Mouse (Mus musculus): ENCODE results near the gene Sh3gl1. TPM values are rescaled to one million over a fixed set of nuclear protein-coding genes. Genes with fewer than 3 reads are reported as not detected.
A peak's percentile ranks its signal among the peaks of the same experiment; 100 is the strongest.

Gene Sh3gl1
- polyA plus RNA-seq, 1 experiment from 2014 or later: 96.0 TPM

DNA sequence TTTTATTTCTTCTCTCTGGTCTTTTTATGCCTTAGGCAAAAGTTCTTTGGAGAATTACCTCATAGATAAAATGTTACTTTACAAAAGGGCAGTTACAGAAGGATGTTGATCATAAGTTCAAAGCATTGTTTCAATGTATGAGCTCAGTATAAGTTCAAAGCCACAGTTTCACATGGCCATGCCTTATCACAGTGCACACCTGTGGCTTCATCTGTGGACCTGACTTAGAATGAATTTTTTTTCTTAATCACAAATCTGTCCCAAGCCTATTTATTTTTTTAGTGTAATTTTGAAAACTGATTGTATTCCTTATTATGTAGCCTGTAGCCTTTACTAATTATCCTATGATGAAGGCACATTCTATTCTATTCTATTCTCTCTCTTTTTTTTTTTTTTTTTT, 18.5 kb upstream of the Sh3gl1 start:
- H3K9ac ChIP-seq (ENCODE audit: low read length): no peak overlapping the region
- peaks cover 52% of the 10 kb centered on the region for H3K36me3 ChIP-seq (ENCODE audit: control insufficient read depth, insufficient read depth, low read length)
- no peak overlapping the region for H3K27ac ChIP-seq (ENCODE audit: low read depth, low read length)
- no peak overlapping the region for H3K4me3 ChIP-seq (ENCODE audit: low read depth, low read length)
- H3K9me3 ChIP-seq (replicated peaks; ENCODE audit: control insufficient read depth, low read length): no peaks in the 10 kb centered on the region
- DNase-seq (ENCODE audit: low spot score) (no peak), ATAC-seq (no peak)
- H3K27me3 ChIP-seq (replicated peaks; ENCODE audit: control insufficient read depth, insufficient read depth, low read length): no peaks in the 10 kb centered on the region
- no peak overlapping the region for H3K4me2 ChIP-seq (ENCODE audit: low read length)
- no peaks in the 10 kb centered on the region for H3K4me1 ChIP-seq (ENCODE audit: control insufficient read depth, insufficient read depth, low read length)

DNA sequence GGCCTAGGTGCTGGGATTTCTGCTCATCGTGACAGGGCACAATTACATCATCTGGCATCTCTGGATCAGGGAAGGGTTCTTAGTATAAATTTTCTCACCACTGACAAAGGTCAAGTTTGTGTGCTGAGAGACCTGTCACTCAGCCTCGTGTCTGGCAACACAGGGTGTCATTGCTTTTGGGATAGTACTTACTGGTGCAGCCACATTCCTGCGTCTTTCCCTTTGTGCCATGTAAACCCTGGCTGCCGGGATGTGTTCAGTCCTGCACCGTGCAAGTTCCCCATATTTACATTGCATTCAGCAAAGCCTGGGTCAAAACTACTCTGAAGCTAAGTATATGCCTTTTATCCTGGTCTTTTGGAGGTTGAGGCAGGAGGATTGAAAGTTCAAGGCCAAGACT, 14.9 kb upstream of the Sh3gl1 start:
- ATAC-seq (no peak), DNase-seq (ENCODE audit: low spot score) (no peak)
- no peak overlapping the region for H3K27ac ChIP-seq (ENCODE audit: low read depth, low read length)
- H3K36me3 ChIP-seq (ENCODE audit: control insufficient read depth, insufficient read depth, low read length): peaks cover 52% of the 10 kb centered on the region
- H3K4me3 ChIP-seq (ENCODE audit: low read depth, low read length): no peak overlapping the region
- H3K4me1 ChIP-seq (ENCODE audit: control insufficient read depth, insufficient read depth, low read length): no peaks in the 10 kb centered on the region
- WGBS: 91% methylated on average over 5 of the region's 5 CpGs
- H3K9ac ChIP-seq (ENCODE audit: low read length): no peak overlapping the region
- no peaks in the 10 kb centered on the region for H3K27me3 ChIP-seq (replicated peaks; ENCODE audit: control insufficient read depth, insufficient read depth, low read length)
- H3K9me3 ChIP-seq (replicated peaks; ENCODE audit: control insufficient read depth, low read length): no peaks in the 10 kb centered on the region
- no peak overlapping the region for H3K4me2 ChIP-seq (ENCODE audit: low read length)

DNA sequence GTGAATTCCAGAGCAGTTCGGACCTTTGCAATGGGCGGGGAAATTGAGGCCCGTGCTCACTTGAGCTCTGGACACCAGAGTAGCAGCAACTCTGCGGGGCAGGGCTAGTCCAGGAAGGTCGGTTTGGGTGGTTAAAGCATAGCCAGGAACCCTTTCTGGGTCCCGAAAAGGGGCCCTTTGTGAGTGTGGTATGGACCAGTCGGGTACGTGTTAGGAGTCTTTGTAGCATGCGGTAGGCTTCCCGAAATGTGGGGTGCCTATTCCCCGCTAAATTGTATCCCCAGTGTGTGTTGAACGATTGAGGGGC, 4.4 kb upstream of the Sh3gl1 start:
- Histone ChIP-seq H3K27ac (ENCODE audit: low read depth, low read length) (0 out of 2 replicates have a peak overlapping the region, but pooled peaks have one; percentile 54), H3K27me3 (replicated peaks; ENCODE audit: control insufficient read depth, insufficient read depth, low read length) (no peaks in the 10 kb centered on the region), H3K36me3 (ENCODE audit: control insufficient read depth, insufficient read depth, low read length) (peaks cover 18% of the 10 kb centered on the region)

DNA sequence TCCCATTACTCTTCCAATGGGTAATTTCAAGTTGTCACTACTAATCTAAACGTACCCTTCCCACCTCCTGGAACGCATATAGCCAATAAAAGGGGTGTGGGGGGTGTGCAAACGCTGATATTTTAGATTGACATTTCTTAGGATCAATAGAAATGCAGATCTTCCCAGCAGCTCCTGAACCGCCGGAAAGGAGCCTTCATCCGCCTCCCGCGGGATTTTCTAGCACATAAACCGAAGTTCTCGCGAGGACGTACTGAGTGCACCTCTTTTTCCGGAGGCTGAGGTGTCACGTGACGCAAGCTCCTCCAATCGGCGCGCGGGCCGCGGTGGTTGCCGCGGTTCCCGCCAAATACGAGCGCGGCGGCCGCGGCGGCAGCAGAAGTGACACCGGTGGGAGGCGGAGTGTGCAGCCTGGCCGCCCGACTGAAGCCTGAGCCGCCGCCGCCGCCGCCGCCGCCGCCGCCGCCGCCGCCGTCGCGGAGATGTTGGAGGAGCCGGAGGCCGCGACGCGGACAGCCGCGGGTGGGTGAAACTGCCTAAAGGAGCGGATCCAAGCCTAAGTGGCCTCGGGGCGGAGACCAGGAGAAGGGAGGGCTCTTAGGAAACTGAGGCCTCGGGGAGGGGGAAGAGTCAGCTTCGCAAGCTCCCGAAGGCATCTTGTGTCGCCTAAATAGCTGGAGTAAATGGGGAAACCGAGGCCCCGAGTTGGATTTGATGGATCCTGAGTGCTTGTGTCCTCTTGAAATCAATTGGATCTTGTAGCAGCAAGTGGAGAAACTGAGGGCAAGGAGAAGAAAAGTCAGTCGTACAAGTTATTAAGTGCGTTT, 3.8 kb upstream of the Sh3gl1 start, which contains the start of gene Chaf1a:
Chaf1a (plus strand) TSS at position 410 of the 827 bp plus-strand sequence.
- Histone ChIP-seq H3K27ac (ENCODE audit: low read depth, low read length) (peak within 1 kb of the TSS; percentile 54), H3K4me1 (ENCODE audit: control insufficient read depth, insufficient read depth, low read length) (peaks cover 10% of the 10 kb centered on the region), H3K36me3 (ENCODE audit: control insufficient read depth, insufficient read depth, low read length) (peaks cover 13% of the 10 kb centered on the region), H3K4me3 (ENCODE audit: low read depth, low read length) (peak within 1 kb of the TSS; percentile 75), H3K9me3 (replicated peaks; ENCODE audit: control insufficient read depth, low read length) (no peaks in the 10 kb centered on the region), H3K27me3 (replicated peaks; ENCODE audit: control insufficient read depth, insufficient read depth, low read length) (no peaks in the 10 kb centered on the region), H3K9ac (ENCODE audit: low read length) (peak within 1 kb of the TSS; percentile 72), H3K4me2 (ENCODE audit: low read length) (peak within 1 kb of the TSS; percentile 88)
- WGBS: under 1% methylated on average over 66 of the region's 68 CpGs
- DNase-seq (ENCODE audit: low spot score) (peak; percentile 100), ATAC-seq (peak; percentile 87)

More for the DNA sequence above, 4.4 kb upstream of the Sh3gl1 start:
- DNase-seq (ENCODE audit: low spot score) (no peak), ATAC-seq (no peak)
- Histone ChIP-seq H3K9ac (ENCODE audit: low read length) (peak overlapping the region; percentile 72), H3K4me3 (ENCODE audit: low read depth, low read length) (peak overlapping the region; percentile 75), H3K4me1 (ENCODE audit: control insufficient read depth, insufficient read depth, low read length) (peaks cover 5% of the 10 kb centered on the region), H3K4me2 (ENCODE audit: low read length) (peak overlapping the region; percentile 88), H3K9me3 (replicated peaks; ENCODE audit: control insufficient read depth, low read length) (no peaks in the 10 kb centered on the region)
- under 1% methylated on average over 12 of the region's 12 CpGs for WGBS

DNA sequence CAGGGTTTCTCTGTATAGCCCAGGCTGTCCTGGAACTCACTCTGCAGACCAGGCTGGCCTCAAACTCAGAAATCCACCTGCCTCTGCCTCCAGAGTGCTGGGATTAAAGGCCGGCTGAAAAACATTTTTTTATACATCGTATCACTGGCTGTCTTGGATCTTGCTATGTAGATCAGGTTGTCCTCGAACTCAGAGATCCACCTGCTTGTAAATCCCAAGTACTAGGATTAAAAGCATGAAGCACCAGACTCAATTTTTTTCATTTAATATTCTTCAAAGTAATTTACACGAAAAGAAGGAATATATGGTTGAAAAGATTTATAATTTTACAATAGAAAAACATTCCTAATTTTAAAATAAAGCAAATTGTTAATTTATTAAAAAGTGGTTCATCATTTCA, 2.9 kb upstream of the Sh3gl1 start:
- H3K4me2 ChIP-seq (ENCODE audit: low read length): peak overlapping the region; percentile 54; the same call in 1 of the 2 replicates
- H3K9ac ChIP-seq (ENCODE audit: low read length): no peak overlapping the region
- H3K4me1 ChIP-seq (ENCODE audit: control insufficient read depth, insufficient read depth, low read length): peaks cover 13% of the 10 kb centered on the region
- 79% methylated on average over 4 of the region's 4 CpGs for WGBS
- H3K27ac ChIP-seq (ENCODE audit: low read depth, low read length): no peak overlapping the region
- no peaks in the 10 kb centered on the region for H3K9me3 ChIP-seq (replicated peaks; ENCODE audit: control insufficient read depth, low read length)
- DNase-seq (ENCODE audit: low spot score) (no peak), ATAC-seq (no peak)
- H3K36me3 ChIP-seq (ENCODE audit: control insufficient read depth, insufficient read depth, low read length): peaks cover 11% of the 10 kb centered on the region
- H3K27me3 ChIP-seq (replicated peaks; ENCODE audit: control insufficient read depth, insufficient read depth, low read length): no peaks in the 10 kb centered on the region
- peak overlapping the region; percentile 75; the same call in 1 of the 2 replicates for H3K4me3 ChIP-seq (ENCODE audit: low read depth, low read length)

DNA sequence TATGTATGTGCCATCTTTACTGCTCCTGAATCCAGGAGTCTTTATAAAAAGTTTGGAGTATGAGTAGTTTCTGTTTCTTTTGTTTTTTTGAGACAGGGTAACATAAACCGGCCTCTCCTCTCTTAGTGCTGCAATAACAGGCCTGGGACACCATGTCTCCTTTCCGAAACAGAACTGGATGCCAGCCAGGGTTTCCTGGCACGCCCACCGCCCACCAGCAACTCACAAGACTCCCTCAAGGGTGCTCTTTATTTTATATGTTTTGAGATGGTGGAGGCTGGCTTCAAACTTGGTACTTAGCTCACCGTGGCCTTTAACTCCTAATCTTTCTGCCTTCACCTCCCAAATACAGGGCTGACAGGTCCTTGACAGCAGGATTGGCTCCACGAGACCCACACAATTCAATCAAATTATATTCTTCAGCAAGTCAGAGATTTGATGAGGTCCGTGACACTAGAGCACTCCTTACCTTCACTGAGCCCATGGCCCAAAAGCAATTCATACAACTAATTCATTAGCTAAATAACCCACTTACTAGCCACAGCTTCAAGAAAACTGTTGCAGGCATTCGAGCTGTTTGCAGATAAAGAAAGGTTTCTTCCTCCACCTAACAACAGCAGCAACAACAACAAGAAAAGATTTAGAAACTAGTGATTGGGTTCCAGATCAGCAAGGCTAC, 2.3 kb upstream of the Sh3gl1 start:
- H3K4me1 ChIP-seq (ENCODE audit: control insufficient read depth, insufficient read depth, low read length): peaks cover 13% of the 10 kb centered on the region
- H3K27me3 ChIP-seq (replicated peaks; ENCODE audit: control insufficient read depth, insufficient read depth, low read length): no peaks in the 10 kb centered on the region
- no peak overlapping the region for H3K4me2 ChIP-seq (ENCODE audit: low read length)
- no peak overlapping the region for H3K27ac ChIP-seq (ENCODE audit: low read depth, low read length)
- no peak for ATAC-seq
- no peak for DNase-seq (ENCODE audit: low spot score)
- peaks cover 12% of the 10 kb centered on the region for H3K36me3 ChIP-seq (ENCODE audit: control insufficient read depth, insufficient read depth, low read length)
- WGBS: 83% methylated on average over 8 of the region's 8 CpGs
- no peak overlapping the region for H3K9ac ChIP-seq (ENCODE audit: low read length)
- no peak overlapping the region for H3K4me3 ChIP-seq (ENCODE audit: low read depth, low read length)
- no peaks in the 10 kb centered on the region for H3K9me3 ChIP-seq (replicated peaks; ENCODE audit: control insufficient read depth, low read length)

DNA sequence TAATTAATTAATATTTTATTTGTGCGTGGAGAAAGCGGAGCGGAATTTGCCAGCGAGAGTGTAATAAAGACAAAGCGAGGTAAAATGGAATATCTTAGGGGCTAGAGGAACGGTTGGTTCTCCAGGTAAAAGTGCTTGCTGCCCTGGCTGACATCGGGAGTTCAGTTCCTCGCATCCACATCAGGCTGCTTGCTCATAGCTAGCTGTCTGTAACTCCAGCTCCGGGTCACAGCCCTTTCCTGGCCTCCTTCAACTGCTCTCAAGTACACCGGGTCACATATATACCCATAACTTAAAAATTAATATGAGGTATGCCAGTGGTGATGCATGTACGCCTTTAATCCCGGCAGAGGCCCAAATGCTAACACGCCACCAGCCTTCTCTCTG, 459 bp upstream of the Sh3gl1 start:
- ATAC-seq: peak; percentile 11
- Histone ChIP-seq H3K4me1 (ENCODE audit: control insufficient read depth, insufficient read depth, low read length) (peaks cover 13% of the 10 kb centered on the region), H3K9ac (ENCODE audit: low read length) (peak overlapping the region; percentile 35; the same call in 1 of the 2 replicates), H3K4me2 (ENCODE audit: low read length) (peak overlapping the region; percentile 30), H3K9me3 (replicated peaks; ENCODE audit: control insufficient read depth, low read length) (no peaks in the 10 kb centered on the region), H3K4me3 (ENCODE audit: low read depth, low read length) (peak overlapping the region; percentile 89), H3K27ac (ENCODE audit: low read depth, low read length) (no peak overlapping the region), H3K27me3 (replicated peaks; ENCODE audit: control insufficient read depth, insufficient read depth, low read length) (no peaks in the 10 kb centered on the region), H3K36me3 (ENCODE audit: control insufficient read depth, insufficient read depth, low read length) (peaks cover 20% of the 10 kb centered on the region)
- 38% methylated on average over 13 of the region's 13 CpGs for WGBS
- no peak for DNase-seq (ENCODE audit: low spot score)

DNA sequence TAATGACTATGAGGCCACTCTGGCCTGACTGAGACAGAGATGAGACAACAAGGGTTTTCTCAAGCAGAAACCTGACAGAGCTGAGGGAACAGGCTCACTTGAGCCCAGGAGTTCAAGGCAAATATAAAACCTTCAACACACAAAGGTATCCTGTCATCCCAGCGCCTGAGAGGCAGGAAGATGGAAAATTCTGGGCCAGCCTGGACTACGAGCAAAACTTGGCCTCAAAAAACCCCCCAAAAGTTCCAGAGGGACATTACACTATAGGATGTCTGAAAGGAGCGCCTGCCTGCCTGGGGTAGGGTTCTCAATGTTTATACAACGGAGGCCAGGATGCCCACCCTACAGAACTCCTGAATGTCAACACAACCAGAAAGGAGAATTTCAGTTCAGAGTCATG, 1.2 kb downstream of the Sh3gl1 start:
- H3K36me3 ChIP-seq (ENCODE audit: control insufficient read depth, insufficient read depth, low read length): peaks cover 28% of the 10 kb centered on the region
- peak overlapping the region; percentile 89 for H3K9ac ChIP-seq (ENCODE audit: low read length)
- no peaks in the 10 kb centered on the region for H3K27me3 ChIP-seq (replicated peaks; ENCODE audit: control insufficient read depth, insufficient read depth, low read length)
- H3K27ac ChIP-seq (ENCODE audit: low read depth, low read length): no peak overlapping the region
- H3K9me3 ChIP-seq (replicated peaks; ENCODE audit: control insufficient read depth, low read length): no peaks in the 10 kb centered on the region
- H3K4me2 ChIP-seq (ENCODE audit: low read length): peak overlapping the region; percentile 63
- DNase-seq (ENCODE audit: low spot score): no peak
- WGBS: 86% methylated on average over 4 of the region's 4 CpGs
- peak overlapping the region; percentile 89; the same call in 1 of the 2 replicates for H3K4me3 ChIP-seq (ENCODE audit: low read depth, low read length)
- ATAC-seq: no peak
- peaks cover 8% of the 10 kb centered on the region; the same call in 1 of the 2 replicates for H3K4me1 ChIP-seq (ENCODE audit: control insufficient read depth, insufficient read depth, low read length)

DNA sequence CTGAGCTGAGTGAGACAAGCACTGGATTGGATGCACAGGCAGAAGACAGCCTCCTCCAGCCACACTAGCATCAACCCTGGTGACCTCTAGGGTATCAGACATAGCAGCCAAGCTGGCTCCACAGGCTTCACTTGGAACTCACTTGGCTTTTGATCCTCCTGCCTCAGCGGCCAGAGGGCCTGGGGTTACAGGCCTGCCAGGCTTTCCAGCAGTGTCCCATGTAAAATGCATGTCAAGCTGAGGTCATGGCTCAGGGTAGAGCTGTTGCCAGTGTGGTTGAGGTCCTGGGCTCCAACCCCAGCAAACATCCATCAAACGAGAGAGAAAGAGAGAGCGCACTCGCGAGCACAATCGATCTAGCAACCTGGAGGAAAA, 1.7 kb downstream of the Sh3gl1 start:
- Histone ChIP-seq H3K27ac (ENCODE audit: low read depth, low read length) (no peak overlapping the region), H3K36me3 (ENCODE audit: control insufficient read depth, insufficient read depth, low read length) (peaks cover 29% of the 10 kb centered on the region), H3K4me2 (ENCODE audit: low read length) (peak overlapping the region; percentile 63), H3K9ac (ENCODE audit: low read length) (peak overlapping the region; percentile 89; the same call in 1 of the 2 replicates), H3K27me3 (replicated peaks; ENCODE audit: control insufficient read depth, insufficient read depth, low read length) (no peaks in the 10 kb centered on the region), H3K4me3 (ENCODE audit: low read depth, low read length) (no peak overlapping the region), H3K4me1 (ENCODE audit: control insufficient read depth, insufficient read depth, low read length) (peaks cover 8% of the 10 kb centered on the region; the same call in 1 of the 2 replicates), H3K9me3 (replicated peaks; ENCODE audit: control insufficient read depth, low read length) (no peaks in the 10 kb centered on the region)
- 91% methylated on average over 6 of the region's 6 CpGs for WGBS
- no peak for DNase-seq (ENCODE audit: low spot score)
- no peak for ATAC-seq
